Mouse (Mus musculus) heart, postnatal 0 days (tissue): ENCODE measurements around the gene Tmem204. TPM values are rescaled to one million over a fixed set of nuclear protein-coding genes. Genes with fewer than 3 reads are reported as not detected.

ENCODE experiments used
- ATAC-seq: fragments of 200-750 bp; cut with Nextera tagmentation; 2 replicates; pipeline ENCODE4 v1.8.0; 2017; ENCODE audit warnings: low read depth, moderate number of reproducible peaks, moderate library complexity; ENCODE audit not compliant: insufficient read depth
- DNase-seq: peaks from one replicate; pipeline ENCODE4 v3.0.0-alpha.2; 2016; ENCODE audit warnings: low spot score
- H3K27ac ChIP-seq: fragments of 300-500 bp; sonication (generic); 2 replicates; pipeline ENCODE4 v1.5.1; 2014; ENCODE audit warnings: low read depth, mild to moderate bottlenecking
- H3K27me3 ChIP-seq: fragments of 300-500 bp; sonication (generic); 2 replicates; pipeline ENCODE4 v1.6.1; 2014; ENCODE audit warnings: low read length, mixed read lengths; ENCODE audit not compliant: control insufficient read depth, insufficient read depth
- H3K36me3 ChIP-seq: fragments of 300-500 bp; sonication (generic); replicated peaks from 2 replicates; pipeline ENCODE4 v1.6.1; 2014; ENCODE audit warnings: low read length, mixed read lengths; ENCODE audit not compliant: control insufficient read depth, insufficient read depth
- H3K4me1 ChIP-seq: fragments of 300-500 bp; sonication (generic); 2 replicates; pipeline ENCODE4 v1.6.1; 2014; ENCODE audit warnings: antibody characterized with exemption; ENCODE audit not compliant: control insufficient read depth, insufficient read depth
- H3K4me2 ChIP-seq: fragments of 300-500 bp; sonication (generic); 2 replicates; pipeline ENCODE4 v1.6.1; 2014; ENCODE audit warnings: low read depth, mild to moderate bottlenecking, low read length, moderate library complexity
- H3K4me3 ChIP-seq: fragments of 300-500 bp; sonication (generic); 2 replicates; pipeline ENCODE4 v1.5.1; 2014; ENCODE audit warnings: low read depth, low read length
- H3K9ac ChIP-seq: fragments of 300-500 bp; sonication (generic); replicated peaks from 2 replicates; pipeline ENCODE4 v1.6.1; 2014; ENCODE audit warnings: low read depth, low read length, mixed read lengths
- H3K9me3 ChIP-seq: fragments of 300-500 bp; sonication (generic); replicated peaks from 2 replicates; pipeline ENCODE4 v1.6.1; 2016; ENCODE audit warnings: low read length; ENCODE audit not compliant: control insufficient read depth
- CTCF ChIP-seq: IDR thresholded peaks from 2 replicates; pipeline ENCODE4 v1.5.1; 2016; ENCODE audit warnings: antibody characterized with exemption, control low read depth, low read depth
- EP300 ChIP-seq: IDR thresholded peaks from 2 replicates; pipeline ENCODE4 v1.6.1; 2016; ENCODE audit warnings: antibody characterized with exemption, low read depth
- WGBS: fragments of 180-500 bp; shearing (Covaris S2); extraction: QIAGEN DNeasy Blood & Tissue Kit; methylation state at CpG from one replicate; pipeline ENCODE4 v1.1.7; 2014; 5-methylcytosine and 5-hydroxymethylcytosine counted together
- polyA plus RNA-seq: library from polyadenylated mRNA; unstranded; fragments of >200 nt; fragmentation: Nextera tagmentation; extraction: Ambion mirVana; gene quantifications from 2 replicates; pipeline ENCODE4 v1.2.1, GENCODE M21; 2015
- total RNA-seq: library from RNA; depleted of rRNA; stranded (reverse); fragments of >200 nt; gene quantifications from 2 replicates; pipeline ENCODE4 v1.2.3, GENCODE M21; 2014; ENCODE audit warnings: low replicate concordance

The Tmem204 gene
- total and polyA plus RNA-seq, 2 experiments from 2014 or later, result 27.9 to 56.4 TPM

DNA sequence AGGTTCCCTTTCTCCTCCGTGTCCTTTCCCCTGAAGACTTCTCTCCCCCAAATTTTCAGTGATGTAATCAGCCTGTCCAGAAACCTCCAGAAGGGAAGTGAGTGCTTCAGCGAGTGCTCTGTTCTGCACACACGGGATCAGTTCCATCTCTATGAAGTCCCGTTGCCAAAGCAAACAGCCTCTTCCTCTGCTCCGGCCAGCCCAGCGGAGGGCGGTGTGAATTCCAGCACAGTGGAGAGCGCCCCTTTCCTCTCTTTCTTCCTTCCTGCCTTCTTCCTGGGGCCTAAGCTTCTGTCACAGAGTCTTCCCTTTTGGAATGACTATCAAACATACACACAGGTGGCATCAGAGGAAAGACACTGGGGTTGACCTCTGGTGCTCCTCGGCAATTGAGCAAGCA is 19.0 kb downstream of the Tmem204 start:
- peak; percentile 79 for DNase-seq
- Histone ChIP-seq H3K4me3 (no peak overlapping the region), H3K9ac (no peak overlapping the region), H3K4me2 (peak overlapping the region; percentile 19; the same call in 1 of the 2 replicates), H3K27me3 (no peaks in the 10 kb centered on the region), H3K9me3 (no peaks in the 10 kb centered on the region), H3K27ac (peak overlapping the region; percentile 74), H3K36me3 (peaks cover 14% of the 10 kb centered on the region), H3K4me1 (peaks cover 20% of the 10 kb centered on the region)
- 28% methylated on average over 9 of the region's 9 CpGs for WGBS
- ATAC-seq, result peak; percentile 79
- TF ChIP-seq EP300 (peak; percentile 65; the same call in 1 of the 2 replicates), CTCF (no peak)

DNA sequence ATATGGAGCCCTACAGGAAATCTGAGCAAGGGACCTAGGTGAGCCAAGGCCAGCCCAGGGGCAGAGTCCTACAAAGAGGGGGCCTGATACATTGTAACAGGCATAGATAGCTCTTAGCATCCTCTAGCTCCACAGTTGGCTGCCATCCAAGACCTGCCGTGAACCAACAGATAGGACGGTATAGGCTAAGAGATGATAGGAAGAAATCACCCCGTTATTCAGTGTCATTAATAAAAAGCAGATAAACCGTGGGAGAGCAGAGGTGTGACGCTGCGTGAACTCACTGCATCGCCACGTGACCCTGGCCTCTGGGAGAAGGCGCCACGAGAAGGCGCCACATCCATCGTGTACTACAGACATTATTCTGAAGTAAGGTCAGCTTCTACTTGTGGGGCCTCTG is 19.5 kb downstream of the Tmem204 start:
- no peak overlapping the region for H3K4me3 ChIP-seq
- ATAC-seq (peak; percentile 31; the same call in 1 of the 2 replicates), DNase-seq (no peak)
- no peaks in the 10 kb centered on the region for H3K27me3 ChIP-seq
- no peak for TF ChIP-seq EP300
- TF ChIP-seq CTCF, result no peak
- peak overlapping the region; percentile 19; the same call in 1 of the 2 replicates for H3K4me2 ChIP-seq
- no peaks in the 10 kb centered on the region for H3K9me3 ChIP-seq
- no peak overlapping the region for H3K9ac ChIP-seq
- H3K36me3 ChIP-seq, result peaks cover 19% of the 10 kb centered on the region
- H3K4me1 ChIP-seq, result peaks cover 20% of the 10 kb centered on the region
- WGBS, result 41% methylated on average over 12 of the region's 12 CpGs
- H3K27ac ChIP-seq, result peak overlapping the region; percentile 74

DNA sequence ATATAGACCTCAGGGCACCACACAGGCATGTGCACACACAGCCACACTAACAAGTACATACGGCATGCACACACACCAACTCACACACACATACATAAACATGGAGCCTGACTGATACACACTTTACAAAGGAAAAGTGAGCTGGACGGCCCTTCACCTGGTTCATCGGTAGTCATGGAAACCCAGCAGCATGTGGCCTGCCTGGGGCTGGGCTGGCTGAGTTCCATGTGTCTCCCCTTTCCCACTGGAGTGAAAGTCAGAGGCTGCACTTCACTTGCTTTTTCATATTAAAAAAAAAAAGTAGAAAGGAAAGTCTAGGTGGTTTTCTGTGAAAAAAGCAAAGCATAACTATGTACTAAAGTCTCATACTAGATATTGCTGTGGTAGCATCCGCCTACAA is 20.1 kb downstream of the Tmem204 start:
- WGBS, result 82% methylated on average over 4 of the region's 4 CpGs
- Histone ChIP-seq H3K9ac (no peak overlapping the region), H3K4me1 (peaks cover 20% of the 10 kb centered on the region), H3K27ac (peak overlapping the region; percentile 74), H3K36me3 (peaks cover 23% of the 10 kb centered on the region), H3K4me3 (no peak overlapping the region), H3K27me3 (no peaks in the 10 kb centered on the region), H3K4me2 (0 out of 2 replicates have a peak overlapping the region, but pooled peaks have one; percentile 19), H3K9me3 (no peaks in the 10 kb centered on the region)
- TF ChIP-seq CTCF (no peak), EP300 (no peak)
- ATAC-seq (no peak), DNase-seq (no peak)

DNA sequence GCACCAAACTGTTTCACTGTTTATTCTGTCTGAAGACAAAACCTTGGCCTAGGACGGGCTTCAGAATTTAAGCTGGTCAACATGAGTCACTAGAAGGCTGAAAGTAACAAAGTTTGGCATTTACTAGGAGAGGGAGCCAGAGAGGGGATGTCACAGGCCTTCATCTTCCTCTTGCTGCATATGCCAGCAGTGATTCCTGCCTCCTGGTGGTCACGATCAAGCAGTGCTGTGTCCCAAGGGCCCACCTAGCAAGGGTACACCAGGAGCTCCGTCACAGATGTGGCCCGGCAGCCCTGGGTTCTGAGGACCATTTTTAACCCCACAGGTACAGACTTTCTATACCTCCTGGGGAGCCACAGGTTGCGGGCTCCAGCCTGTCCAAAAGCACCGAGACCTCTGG is 26.4 kb downstream of the Tmem204 start:
- TF ChIP-seq CTCF, result 0 out of 2 replicates have a peak, but pooled peaks have one; percentile 10
- no peak for TF ChIP-seq EP300
- 72% methylated on average over 6 of the region's 6 CpGs for WGBS
- Histone ChIP-seq H3K9me3 (no peaks in the 10 kb centered on the region), H3K4me1 (no peaks in the 10 kb centered on the region), H3K36me3 (peaks cover 74% of the 10 kb centered on the region), H3K9ac (no peak overlapping the region), H3K4me3 (no peak overlapping the region), H3K27me3 (no peaks in the 10 kb centered on the region), H3K27ac (no peak overlapping the region), H3K4me2 (no peak overlapping the region)
- no peak for ATAC-seq
- DNase-seq, result no peak

DNA sequence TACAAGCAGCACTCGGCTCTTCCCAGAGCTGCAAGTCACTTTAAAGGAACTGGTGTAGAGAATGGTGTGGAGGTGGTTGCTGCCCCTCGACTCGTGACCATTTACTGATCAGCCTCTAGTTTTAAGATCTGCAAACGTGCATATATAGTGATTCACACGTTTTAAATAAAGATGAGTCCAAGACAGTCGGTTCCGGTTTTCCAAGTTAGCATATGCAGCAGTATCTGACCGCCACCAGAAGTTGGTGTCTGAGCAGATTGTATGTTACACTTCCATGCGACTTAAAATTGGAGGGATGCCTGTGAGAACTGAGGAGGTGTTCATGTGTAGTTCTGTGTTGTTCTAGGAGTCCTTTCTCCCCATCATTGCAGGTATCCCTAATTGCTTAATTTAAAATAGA is 30.1 kb downstream of the Tmem204 start:
- 82% methylated on average over 9 of the region's 9 CpGs for whole genome bisulfite sequencing
- Histone ChIP-seq H3K4me1 (no peaks in the 10 kb centered on the region), H3K4me2 (no peak overlapping the region), H3K9ac (no peak overlapping the region), H3K9me3 (no peaks in the 10 kb centered on the region), H3K4me3 (no peak overlapping the region), H3K27ac (no peak overlapping the region), H3K36me3 (peaks cover 67% of the 10 kb centered on the region), H3K27me3 (no peaks in the 10 kb centered on the region)
- no peak for ATAC-seq
- no peak for TF ChIP-seq EP300
- TF ChIP-seq CTCF, result no peak
- no peak for DNase-seq

DNA sequence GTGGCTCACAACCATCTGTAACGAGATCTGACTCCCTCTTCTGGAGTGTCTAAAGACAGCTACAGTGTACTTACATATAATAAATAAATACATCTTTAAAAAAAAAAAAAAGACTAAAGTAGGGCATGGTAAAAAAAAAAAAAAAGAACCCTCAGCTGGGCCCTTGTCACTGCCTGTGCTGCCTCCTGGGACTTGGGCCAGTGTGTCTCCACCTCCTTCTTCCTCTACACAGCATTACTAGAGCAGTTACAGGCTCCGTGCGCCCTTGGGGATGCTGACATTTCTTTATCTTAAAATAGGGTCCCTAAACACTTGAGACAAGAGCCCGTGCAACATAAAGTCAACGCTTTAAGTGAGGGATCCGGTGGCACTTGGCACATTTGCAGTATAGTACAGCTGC is 36.2 kb downstream of the Tmem204 start:
- H3K36me3 ChIP-seq, result peaks cover 21% of the 10 kb centered on the region; the same call in 1 of the 2 replicates
- DNase-seq (no peak), ATAC-seq (peak; percentile 36; the same call in 1 of the 2 replicates)
- no peak overlapping the region for H3K4me3 ChIP-seq
- H3K4me1 ChIP-seq, result no peaks in the 10 kb centered on the region
- no peak overlapping the region for H3K27ac ChIP-seq
- WGBS, result 28% methylated on average over 5 of the region's 6 CpGs
- no peak overlapping the region for H3K4me2 ChIP-seq
- H3K9ac ChIP-seq, result no peak overlapping the region
- H3K9me3 ChIP-seq, result no peaks in the 10 kb centered on the region
- no peaks in the 10 kb centered on the region for H3K27me3 ChIP-seq
- TF ChIP-seq CTCF (no peak), EP300 (no peak)
